Mouse (Mus musculus): ENCODE measurements at regions not wholly inside any gene's neighbourhood (a gene's known extent, or its start where the extent isn't known, plus 50 kb on each side); places are given as distances from the start of the nearest gene placed in this dataset.

DNA sequence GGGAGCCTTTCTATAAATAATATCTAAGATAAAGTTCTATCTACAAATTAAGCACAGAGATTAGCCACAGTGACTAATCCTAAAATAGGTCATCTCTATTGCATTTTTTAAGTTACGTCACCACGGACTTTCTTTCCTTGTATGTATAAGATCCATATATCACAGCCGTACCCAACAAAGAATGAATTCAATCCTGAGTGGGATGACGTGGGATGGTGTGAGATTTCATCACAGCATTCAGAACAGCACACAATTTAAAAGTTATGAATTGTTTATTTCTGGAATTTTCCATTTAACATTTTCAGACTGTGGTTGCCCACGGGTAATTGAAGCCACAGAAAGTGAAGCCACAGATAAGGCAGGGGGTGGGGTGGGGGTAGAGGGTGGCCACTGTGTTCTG lies 129.0 kb upstream of the Dynlrb2 start:
- DNase-seq (ENCODE audit: low read depth): no peak

DNA sequence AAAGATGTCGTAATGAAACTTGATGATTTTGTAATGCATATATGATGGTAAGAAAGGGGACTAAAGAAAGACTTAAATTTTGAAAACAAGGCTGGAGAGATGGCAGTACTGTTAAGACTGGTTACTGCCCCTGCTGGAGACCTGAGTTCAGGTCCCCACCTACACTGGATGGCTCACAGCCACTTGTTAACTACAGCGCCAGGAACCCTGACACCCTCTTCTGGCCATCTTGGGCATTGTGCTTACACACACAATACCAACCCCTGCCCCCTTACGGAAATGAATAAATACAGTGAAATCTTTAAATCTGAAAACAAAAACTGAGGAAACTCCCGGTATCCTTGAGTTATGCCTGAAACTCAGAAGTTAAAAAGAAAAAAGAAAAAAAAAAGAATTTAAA lies 131.7 kb upstream of the Dynlrb2 start:
- DNase-seq (ENCODE audit: low read depth): peak; percentile 1

DNA sequence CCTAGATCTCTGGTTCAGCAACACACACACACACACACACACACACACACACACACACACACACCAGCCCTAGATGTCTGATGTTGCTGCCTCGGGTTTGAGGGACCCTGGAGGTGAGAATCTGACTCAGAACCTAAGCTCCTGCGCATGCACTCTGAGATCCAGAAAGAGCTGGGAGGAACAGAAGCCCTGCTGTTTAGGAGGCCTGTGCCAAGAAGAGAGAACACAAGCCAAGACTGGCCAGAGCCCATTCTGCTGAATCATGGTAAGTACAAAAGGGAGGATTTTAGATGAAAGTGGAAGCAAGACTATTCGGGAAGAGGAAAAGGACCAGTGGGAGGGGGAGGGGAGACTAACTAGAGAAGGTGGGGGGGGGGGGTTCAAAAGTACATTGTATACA lies 132.2 kb upstream of the Dynlrb2 start:
- no peak for DNase-seq (ENCODE audit: low read depth)

DNA sequence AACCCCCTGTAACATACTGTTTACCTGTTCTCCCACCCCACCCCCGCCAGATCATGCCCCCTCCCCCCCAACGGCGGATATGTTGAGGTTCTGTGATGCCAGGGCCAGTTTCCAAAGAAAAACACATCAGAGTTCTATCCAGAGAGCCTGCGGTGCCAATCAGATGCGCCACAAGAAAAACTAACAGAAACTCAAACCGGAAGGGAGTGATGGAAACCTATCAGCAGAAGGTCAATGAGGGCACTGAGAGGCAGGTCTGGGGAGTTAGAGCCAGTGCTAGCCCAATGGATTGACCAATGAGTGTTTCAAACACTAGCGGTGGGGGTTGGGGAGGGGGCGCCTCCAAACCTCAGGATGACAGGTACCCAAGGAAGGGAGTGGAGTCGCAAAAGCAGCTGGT lies 132.7 kb upstream of the Dynlrb2 start:
- no peak for DNase-seq (ENCODE audit: low read depth)

DNA sequence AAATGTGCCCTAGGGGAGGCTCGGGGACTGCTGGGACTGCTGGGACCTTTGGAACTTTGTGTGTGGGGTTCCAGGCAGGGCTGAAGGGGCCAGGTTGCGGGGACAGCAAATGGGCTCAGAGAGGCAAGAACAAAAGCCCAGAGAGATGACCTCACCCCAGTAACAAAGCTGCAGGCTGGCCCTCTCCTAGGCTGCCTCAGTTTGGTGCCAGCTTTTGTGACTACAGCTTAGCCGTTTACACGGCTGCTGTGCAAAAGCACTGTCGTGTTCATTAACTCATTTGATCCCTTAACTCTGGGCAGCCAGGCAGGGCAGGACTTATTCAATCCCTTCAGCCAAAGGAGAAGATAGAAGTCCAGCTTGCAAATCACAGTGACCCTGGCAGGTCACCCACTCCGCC lies 137.3 kb upstream of the Dynlrb2 start:
- no peak for DNase-seq (ENCODE audit: low read depth)

DNA sequence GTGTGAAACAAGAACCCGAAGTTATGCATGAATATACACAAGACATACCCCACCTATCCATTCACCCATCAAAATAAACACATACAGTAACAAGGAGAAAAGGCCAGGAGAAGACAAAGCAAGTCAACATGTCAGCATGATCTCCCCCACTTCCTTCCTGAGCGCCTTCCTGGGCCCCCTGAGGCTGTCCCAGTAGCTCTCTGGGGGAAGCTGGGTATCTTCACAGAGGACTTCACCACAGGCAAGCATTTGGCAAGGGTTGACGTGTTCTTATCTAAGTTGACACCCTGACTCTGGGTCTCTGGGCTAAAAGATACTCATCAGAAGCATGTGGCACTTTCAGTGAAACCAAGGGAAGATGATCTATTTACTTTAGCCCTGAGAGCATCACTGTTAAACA lies 138.1 kb upstream of the Dynlrb2 start:
- DNase-seq (ENCODE audit: low read depth): no peak

DNA sequence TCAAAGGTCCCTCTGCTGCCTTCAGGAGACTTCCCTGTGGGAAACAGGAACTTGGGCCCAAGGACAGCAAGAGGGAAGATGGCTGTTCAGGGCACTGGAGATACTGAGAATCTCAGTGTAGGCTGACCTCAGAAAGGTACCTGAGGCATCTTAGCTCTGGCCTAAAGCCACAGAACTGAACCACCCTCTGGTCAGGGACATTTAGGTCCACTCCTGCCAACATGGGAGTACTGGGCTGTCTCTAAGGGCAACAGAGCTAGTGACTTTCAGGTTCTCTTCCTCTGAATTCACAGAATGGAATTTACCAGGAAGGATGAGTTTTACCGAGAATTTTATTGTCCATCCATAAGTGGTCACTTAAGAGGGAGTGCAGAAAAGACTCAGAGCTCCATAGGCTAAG lies 140.0 kb upstream of the Dynlrb2 start:
- DNase-seq (ENCODE audit: low read depth): no peak

DNA sequence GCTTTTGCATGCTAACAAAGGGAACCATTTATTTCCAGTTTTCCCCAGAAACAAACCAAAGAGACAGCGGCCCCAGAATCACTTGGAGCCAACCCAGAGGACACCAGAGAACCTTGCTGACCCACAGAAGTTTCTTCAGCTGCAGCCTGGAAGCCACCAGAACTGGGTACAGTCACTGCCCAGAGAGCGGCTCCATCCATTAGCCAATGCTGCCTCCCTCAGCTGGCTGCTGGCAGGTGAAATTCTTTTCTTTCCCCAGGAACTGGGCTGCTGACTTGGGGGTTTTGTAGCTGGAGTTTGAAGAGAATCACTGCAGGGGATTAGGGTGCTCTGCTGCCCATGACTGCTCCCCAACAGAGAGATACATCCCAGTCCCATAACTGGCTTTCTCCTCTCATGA lies 140.6 kb upstream of the Dynlrb2 start:
- DNase-seq (ENCODE audit: low read depth): no peak

DNA sequence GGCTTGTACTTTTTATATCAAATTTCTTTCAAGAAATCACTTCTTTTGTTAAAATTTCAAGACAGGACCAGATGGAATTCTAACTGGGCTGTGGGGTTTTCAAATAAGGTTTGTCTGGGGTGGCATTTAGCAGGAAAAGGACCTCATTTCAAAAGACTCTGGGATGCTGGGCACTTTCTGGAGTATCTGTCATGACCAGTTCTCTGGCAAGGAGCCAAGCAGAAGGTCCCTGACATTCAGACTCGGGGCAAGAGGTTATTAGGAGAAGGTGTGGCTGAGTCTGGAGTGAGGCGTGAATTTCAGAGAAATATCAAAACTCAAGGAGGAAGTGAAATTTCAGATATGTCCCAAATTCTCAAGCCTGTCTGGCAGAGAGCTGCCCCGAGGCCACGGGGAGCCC lies 142.4 kb upstream of the Dynlrb2 start:
- no peak for DNase-seq (ENCODE audit: low read depth)

DNA sequence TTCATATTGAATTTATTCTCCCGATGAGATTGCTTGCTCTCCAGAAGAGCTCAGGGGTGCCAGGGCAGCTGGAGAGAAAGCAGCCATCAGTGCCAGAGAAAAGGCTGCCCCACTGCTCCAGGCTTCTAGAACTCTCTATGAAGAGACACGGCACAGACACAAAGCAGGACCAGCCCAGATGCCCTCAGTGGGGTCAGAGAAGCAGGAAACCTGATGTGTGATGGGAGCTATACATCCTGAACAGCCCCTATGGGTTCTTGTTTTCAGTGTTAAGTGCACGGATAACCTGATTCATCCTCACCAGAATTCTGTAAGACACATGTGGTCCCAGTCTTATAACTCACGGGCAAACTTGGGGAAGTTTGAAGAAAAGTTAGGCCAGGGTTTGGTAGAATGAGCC lies 145.0 kb upstream of the Dynlrb2 start:
- no peak for DNase-seq (ENCODE audit: low read depth)

DNA sequence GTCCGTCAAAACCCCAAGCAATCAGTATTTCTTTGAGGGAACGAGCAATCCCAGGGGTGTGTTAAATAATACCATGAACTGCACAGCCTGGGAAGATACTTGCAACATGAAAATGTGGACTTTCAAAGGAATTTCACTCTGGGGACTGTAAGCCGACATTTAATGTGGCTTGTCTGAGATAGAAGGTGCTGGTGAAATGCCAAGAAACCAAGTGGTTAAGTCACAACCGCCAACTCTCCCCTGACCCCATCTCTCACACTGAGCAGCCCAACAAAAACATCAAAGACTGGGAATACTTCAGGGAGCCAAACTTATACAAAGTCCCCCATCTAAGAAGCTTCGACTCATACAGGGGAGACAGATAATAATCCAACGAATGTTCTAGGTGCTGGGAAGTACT lies 150.0 kb upstream of the Dynlrb2 start:
- no peak for DNase-seq (ENCODE audit: low read depth)

DNA sequence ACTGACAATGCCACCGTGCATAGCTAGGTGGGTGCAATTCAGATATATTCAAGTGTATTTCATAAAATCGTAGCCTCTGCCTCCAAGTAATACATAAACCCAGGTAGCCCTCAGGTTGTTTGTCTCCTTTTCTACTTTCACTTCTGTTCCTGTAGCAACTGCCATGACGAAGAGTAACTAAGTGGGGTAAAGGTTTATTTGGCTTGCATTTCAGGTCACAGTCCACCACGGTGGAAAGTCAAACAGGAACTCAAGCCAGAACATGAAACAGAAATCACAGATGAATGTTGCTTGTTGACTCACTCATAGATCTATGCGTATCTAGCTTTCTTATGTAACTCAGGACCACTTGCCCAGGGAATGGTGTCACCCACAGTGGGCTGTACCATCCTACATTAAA lies 150.9 kb upstream of the Dynlrb2 start:
- no peak for DNase-seq (ENCODE audit: low read depth)

DNA sequence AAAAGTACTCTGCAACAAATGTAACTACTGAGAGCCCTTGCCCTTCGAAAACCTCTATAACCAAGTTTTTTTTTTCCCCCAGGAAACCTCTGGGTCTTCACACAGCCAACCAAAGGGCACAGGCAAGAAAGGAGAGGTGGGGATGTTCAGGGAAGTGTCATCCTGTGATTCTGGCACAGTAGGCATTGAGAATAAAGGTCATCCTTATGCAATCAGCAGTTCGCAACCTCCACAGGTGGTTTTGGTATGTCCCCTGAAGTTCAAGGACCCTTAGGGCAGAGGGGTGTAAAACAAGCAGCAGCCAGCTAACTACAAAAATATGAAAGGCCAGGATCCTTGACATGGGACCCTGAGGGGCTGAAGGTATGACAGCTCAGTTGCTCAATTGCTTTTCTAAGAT lies 152.1 kb upstream of the Dynlrb2 start:
- no peak for DNase-seq (ENCODE audit: low read depth)

DNA sequence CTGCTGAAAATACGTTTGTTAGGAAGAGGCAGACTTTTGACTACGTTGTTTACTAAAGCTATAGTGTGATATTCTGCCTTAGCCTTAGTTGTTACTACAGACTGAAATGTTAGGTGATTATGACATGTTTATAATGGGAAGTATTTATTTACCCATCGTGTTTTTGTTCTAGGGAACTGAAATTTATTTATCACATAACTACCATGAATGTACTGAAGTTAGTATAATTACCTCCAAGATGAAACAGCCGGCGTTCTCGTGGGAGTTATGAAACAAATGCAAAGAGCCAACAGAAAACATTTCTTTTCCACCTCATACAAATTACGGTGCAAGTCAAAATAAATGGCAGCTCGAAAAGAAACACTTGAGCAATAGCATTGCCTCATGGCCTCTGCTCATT lies 155.8 kb upstream of the Dynlrb2 start:
- no peak for DNase-seq (ENCODE audit: low read depth)

DNA sequence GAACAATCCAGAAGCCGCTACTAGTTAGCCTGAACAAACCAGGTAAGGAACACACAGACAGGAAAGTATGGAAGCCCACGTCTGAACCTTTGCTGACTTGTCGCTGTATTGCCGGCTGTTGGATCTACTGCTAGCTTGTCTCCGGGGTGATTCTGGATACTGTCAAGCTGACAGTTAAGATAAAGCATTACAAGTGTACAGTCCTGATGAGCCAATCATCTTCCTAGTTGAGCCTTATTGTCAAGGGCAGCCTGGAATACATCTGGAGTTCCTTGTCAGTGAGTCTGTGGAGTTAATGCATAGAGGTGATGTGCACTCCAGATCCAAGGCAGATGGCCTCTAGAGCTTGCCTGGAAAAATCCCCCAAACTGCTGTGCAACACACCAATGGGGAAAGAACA lies 157.8 kb upstream of the Dynlrb2 start:
- DNase-seq (ENCODE audit: low read depth): no peak

DNA sequence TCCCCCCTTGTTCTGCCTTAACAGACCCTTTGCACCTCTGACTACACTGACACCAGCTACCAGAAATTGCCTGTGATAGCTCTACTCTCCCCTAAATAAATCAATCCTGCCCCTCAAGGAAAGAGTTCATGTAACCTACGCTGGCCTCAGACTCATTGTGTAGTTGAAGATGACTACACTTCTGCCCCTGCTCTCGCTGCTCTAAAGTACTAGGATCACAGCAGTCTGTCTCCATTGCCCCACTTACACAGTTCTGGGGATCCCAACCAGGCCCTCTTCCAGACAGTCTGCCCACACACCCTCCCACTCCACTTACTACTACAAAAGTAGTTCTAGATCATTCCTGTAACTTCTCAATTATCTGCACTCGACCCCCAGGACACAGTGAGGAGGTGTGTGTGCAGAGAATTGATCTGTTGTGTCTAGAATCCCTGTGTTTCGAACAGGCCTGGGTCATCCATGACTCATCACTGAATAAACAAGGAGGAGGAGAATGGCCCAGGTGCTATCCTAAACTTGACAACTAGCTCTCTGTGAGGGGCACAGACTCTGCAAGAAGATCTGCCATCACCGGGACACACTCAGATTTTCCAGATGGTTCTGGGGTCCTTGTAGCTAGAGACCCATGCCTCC lies 160.1 kb upstream of the Dynlrb2 start:
- DNase-seq (ENCODE audit: low read depth): no peak

DNA sequence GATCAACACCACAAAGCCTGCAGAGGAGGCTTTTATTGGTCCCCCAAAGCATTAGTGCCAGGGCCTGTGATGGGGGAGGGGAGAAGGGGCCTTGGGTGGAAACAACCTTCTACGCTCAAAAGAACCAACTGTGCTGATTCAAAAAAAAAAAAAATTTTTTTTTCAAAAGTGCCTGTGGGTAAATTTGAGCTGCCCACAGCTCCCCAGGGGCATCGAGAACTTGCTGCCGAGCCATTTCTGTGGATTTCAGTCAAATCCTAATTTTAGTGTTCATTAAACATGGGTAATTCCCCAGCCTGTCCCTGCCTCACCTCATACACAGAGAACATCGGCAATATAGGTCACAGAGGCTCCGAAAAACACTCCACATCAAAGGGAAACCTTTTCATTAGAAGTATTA lies 161.2 kb upstream of the Dynlrb2 start:
- no peak for DNase-seq (ENCODE audit: low read depth)

DNA sequence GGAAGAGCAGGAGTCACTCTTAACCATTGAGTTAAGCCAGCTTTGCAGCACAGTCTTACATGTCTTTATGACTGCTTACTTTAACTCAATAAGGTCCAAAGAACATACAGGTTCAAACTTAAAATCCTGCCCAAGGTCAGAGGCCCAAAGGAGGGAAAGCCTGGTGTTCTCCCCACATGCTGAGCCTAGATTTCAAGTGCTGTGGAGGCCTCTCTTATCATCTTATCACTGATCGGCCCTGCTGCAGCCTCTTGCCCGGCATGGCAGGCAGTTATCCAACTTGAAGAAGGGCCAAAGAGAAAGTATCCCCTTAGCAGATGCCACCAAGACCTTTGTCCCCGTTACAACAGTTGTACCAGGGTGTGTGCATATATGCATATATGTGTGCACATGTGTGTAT lies 170.0 kb upstream of the Dynlrb2 start:
- no peak for DNase-seq (ENCODE audit: low read depth)

DNA sequence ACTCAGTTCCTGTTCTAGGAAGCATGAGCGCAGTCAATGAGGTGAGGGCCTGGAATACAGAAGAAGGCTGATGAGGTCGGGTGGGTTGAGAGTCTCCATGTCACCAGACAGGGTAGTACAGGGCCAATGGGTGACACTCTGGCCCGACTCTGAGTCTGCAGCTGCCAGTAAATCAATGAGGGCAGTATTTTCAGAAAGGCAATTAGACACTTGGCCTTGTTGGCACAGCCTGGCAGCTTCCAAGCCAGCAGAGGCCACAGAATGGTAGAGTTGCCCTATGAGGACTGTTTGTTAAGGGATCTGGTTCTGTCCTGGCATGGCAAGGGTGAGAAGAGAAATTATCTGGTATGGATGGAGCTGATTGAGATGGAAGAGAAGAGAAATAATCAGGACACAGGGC lies 170.7 kb upstream of the Dynlrb2 start:
- DNase-seq (ENCODE audit: low read depth): no peak

DNA sequence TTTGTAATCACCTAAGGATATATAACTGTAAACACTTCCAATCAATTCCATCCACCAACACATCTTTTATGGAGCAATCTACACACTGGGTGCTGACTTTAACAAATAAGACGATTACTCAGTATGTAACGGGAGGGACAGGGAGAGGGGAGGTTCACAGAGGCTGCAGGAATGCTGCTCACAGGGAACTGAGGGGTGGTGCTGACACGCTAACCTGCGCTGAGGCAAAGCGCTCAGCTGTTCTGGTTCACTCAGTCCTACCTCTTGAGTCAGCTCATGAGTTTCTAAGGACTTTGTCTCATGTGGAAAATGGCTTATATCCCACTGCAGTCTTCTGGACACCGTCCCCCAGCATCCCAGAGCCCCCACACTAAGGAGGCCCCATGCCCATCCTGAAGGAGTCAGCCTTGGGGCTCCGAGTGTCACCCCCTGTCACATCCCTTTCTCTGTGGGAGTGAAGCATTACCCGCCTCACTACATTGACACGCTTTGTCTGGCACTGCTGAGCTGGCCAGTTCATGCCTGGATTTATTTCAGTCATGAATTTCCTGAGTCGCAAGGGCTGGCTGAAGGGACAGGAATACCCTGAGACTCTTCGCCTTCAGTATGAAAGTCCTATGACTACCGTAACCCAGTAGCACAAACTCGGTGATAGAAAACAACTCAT lies 184.6 kb upstream of the Dynlrb2 start:
- no peak for DNase-seq (ENCODE audit: low read depth)

DNA sequence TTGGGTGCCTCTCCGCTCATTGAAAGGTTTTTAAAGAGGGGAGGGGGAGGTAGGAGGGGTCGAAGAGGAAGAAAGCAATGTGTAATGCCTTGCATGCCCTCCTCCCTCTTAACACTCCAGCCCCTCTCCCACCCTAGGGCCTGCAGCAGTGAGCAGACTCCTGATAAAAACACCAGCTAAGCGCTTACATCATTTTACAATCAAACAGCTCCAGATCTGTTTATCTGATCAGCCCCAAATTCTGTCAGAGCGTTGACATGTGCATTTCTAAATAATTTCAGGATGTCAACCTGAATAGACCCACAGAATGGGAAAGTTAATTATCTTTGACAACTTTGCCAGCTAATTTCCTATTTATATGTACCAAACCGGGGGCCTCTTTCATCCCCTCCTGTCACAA lies 189.4 kb upstream of the Dynlrb2 start:
- DNase-seq (ENCODE audit: low read depth): no peak

DNA sequence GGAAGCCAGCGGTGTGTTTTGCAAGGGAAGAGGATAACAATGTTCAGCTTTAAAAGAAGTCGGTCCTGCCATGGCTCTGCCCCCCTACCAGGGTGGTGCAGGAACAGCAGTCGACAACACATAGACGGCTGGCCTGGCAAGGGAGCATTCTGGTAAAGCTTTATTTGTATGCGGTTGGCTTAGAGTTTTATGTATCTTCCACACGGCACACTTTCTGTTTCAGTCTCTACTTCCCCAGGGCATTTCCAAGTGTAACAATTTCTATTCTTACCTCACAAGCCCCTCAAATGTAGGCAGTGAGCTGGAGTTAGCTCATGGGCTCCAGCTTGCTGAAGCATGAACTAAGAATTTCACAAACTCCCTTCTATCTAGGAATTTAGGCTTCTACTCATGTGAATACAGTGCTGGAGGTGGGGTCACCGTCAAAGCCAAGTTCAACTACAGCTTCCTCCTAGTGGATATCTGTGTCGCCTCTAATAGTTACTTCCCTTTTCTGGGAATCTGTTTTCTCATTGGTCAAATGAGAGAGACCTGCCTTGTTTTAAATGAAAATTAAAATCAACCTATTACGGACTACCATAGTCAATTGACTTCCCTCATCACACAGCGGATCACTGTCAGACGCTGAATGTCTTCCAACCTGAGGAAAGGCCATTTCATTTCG lies 190.2 kb upstream of the Dynlrb2 start:
- DNase-seq (ENCODE audit: low read depth): no peak

DNA sequence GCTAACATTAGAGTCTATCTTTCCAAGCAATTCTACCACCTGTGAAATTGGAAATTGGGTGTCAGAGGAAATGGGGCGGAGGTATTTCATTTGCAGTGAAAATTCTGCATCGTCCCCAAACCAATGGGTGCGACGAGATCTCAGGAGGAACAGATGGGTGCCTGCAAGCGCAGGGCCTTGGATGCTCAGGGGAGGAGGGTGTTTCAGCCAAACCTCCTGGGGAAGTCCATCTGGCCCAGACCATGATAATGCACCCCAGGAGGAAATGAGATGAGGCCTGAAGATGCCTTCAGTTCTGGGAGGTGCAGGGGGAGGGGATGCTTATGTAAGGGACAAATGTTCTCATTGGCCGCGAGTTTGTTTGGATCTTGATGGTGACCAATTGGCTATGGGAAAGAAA lies 205.9 kb upstream of the Dynlrb2 start:
- DNase-seq (ENCODE audit: low read depth): no peak
